Mouse (Mus musculus) lung, embryonic 16.5 days (tissue): ENCODE results near the gene Tfam. TPM values are rescaled to one million over a fixed set of nuclear protein-coding genes. Genes with fewer than 3 reads are reported as not detected.

Source experiments
- ATAC-seq: fragments of 200-750 bp; cut with Nextera tagmentation; 2 replicates; pipeline ENCODE4 v1.8.0; 2017; ENCODE audit warnings: low read depth, mild to moderate bottlenecking, moderate library complexity
- H3K27ac ChIP-seq: fragments of 300-500 bp; sonication (generic); 2 replicates; pipeline ENCODE4 v1.5.1; 2014; ENCODE audit warnings: mild to moderate bottlenecking, control low read depth, low read length
- H3K27me3 ChIP-seq: fragments of 300-500 bp; sonication (generic); 2 replicates; pipeline ENCODE4 v1.6.1; 2014; ENCODE audit warnings: low read depth, low read length, mixed read lengths; ENCODE audit not compliant: control insufficient read depth, insufficient read depth
- H3K36me3 ChIP-seq: fragments of 300-500 bp; sonication (generic); 2 replicates; pipeline ENCODE4 v1.6.1; 2014; ENCODE audit warnings: low read length; ENCODE audit not compliant: control insufficient read depth, insufficient read depth
- H3K4me1 ChIP-seq: fragments of 300-500 bp; sonication (generic); replicated peaks from 2 replicates; pipeline ENCODE4 v1.6.1; 2014; ENCODE audit warnings: low read length, mixed read lengths; ENCODE audit not compliant: control insufficient read depth, insufficient read depth
- H3K4me2 ChIP-seq: fragments of 300-500 bp; sonication (generic); 2 replicates; pipeline ENCODE4 v1.6.1; 2014; ENCODE audit warnings: low read depth, low read length, control low read depth
- H3K4me3 ChIP-seq: fragments of 300-500 bp; sonication (generic); 2 replicates; pipeline ENCODE4 v1.5.1; 2014; ENCODE audit warnings: mild to moderate bottlenecking, low read length, control low read depth
- H3K9ac ChIP-seq: fragments of 300-500 bp; sonication (generic); 2 replicates; pipeline ENCODE4 v1.6.1; 2014; ENCODE audit warnings: low read length, control low read depth
- H3K9me3 ChIP-seq: fragments of 300-500 bp; sonication (generic); 2 replicates; pipeline ENCODE4 v1.6.1; 2016; ENCODE audit warnings: low read length; ENCODE audit not compliant: control insufficient read depth
- WGBS: fragments of 180-500 bp; shearing (Covaris S2); extraction: QIAGEN DNeasy Blood & Tissue Kit; methylation state at CpG from one replicate; pipeline ENCODE4 v1.1.7; 2014; 5-methylcytosine and 5-hydroxymethylcytosine counted together
- polyA plus RNA-seq: library from polyadenylated mRNA; unstranded; fragments of >200 nt; fragmentation: Nextera tagmentation; extraction: Ambion mirVana; gene quantifications from 2 replicates; pipeline ENCODE4 v1.2.1, GENCODE M21; 2015

Tfam gene
- polyA plus RNA-seq: 61.3 and 65.1 TPM in 2 replicates

- no peak for ATAC-seq
- no peaks in the 10 kb centered on the region for H3K27me3 ChIP-seq
- peaks cover 16% of the 10 kb centered on the region for H3K36me3 ChIP-seq
- peaks cover 7% of the 10 kb centered on the region for H3K4me1 ChIP-seq
- H3K4me3 ChIP-seq: peak within 1 kb of the TSS; percentile 81
- H3K4me2 ChIP-seq: peak within 1 kb of the TSS; percentile 51
- WGBS: 2% methylated on average over 7 of the region's 7 CpGs
- H3K9me3 ChIP-seq: no peaks in the 10 kb centered on the region
- peak within 1 kb of the TSS; percentile 89 for H3K9ac ChIP-seq
- peak within 1 kb of the TSS; percentile 64; the same call in 1 of the 2 replicates for H3K27ac ChIP-seq
Measured at GRCm38 (mm10) chr10:71238240-71238554, at the start of gene Tfam. TSS of gene Tfam (minus strand) at chr10:71238280.

GRCm38 (mm10) chr10:71285126-71285580, 47.1 kb upstream of the Tfam start, which contains the start of gene Ube2d1:
TSS of gene Ube2d1 (minus strand) at chr10:71285262.
- Histone ChIP-seq H3K4me2 (peak within 1 kb of the TSS; percentile 61), H3K9me3 (no peaks in the 10 kb centered on the region), H3K4me1 (peaks cover 12% of the 10 kb centered on the region), H3K27ac (peak within 1 kb of the TSS; percentile 8; the same call in 1 of the 2 replicates), H3K36me3 (no peaks in the 10 kb centered on the region), H3K27me3 (no peaks in the 10 kb centered on the region), H3K9ac (peak within 1 kb of the TSS; percentile 95), H3K4me3 (peak within 1 kb of the TSS; percentile 96)
- peak; percentile 98 for ATAC-seq
- WGBS: 0% methylated on average over 42 of the region's 50 CpGs

GRCm38 (mm10) chr10:71284511-71285125, 46.5 kb upstream of the Tfam start:
- ATAC-seq: peak; percentile 84
- under 1% methylated on average over 37 of the region's 41 CpGs for WGBS
- H3K9me3 ChIP-seq: no peaks in the 10 kb centered on the region

GRCm38 (mm10) chr10:71284131-71284510, 46.0 kb upstream of the Tfam start:
- peak overlapping the region; percentile 95 for H3K9ac ChIP-seq
- H3K27me3 ChIP-seq: no peaks in the 10 kb centered on the region
- WGBS: 9% methylated on average over 8 of the region's 8 CpGs
- peak overlapping the region; percentile 61 for H3K4me2 ChIP-seq
- peaks cover 12% of the 10 kb centered on the region for H3K4me1 ChIP-seq
- H3K36me3 ChIP-seq: no peaks in the 10 kb centered on the region
- H3K27ac ChIP-seq: no peak overlapping the region
- peak overlapping the region; percentile 96 for H3K4me3 ChIP-seq
- H3K9me3 ChIP-seq: no peaks in the 10 kb centered on the region
- ATAC-seq: no peak

More at GRCm38 (mm10) chr10:71284511-71285125, 46.5 kb upstream of the Tfam start:
- H3K27ac ChIP-seq: peak overlapping the region; percentile 8; the same call in 1 of the 2 replicates
- H3K36me3 ChIP-seq: no peaks in the 10 kb centered on the region
- no peaks in the 10 kb centered on the region for H3K27me3 ChIP-seq
- peaks cover 12% of the 10 kb centered on the region for H3K4me1 ChIP-seq
- peak overlapping the region; percentile 95 for H3K9ac ChIP-seq
- peak overlapping the region; percentile 61 for H3K4me2 ChIP-seq
- H3K4me3 ChIP-seq: peak overlapping the region; percentile 96

- H3K4me2 ChIP-seq: no peak overlapping the region
- WGBS: 60% methylated on average over 9 of the region's 9 CpGs
- no peaks in the 10 kb centered on the region for H3K4me1 ChIP-seq
- no peak overlapping the region for H3K9ac ChIP-seq
- H3K27me3 ChIP-seq: no peaks in the 10 kb centered on the region
- no peak for ATAC-seq
- no peak overlapping the region for H3K27ac ChIP-seq
- no peaks in the 10 kb centered on the region for H3K36me3 ChIP-seq
- no peaks in the 10 kb centered on the region for H3K9me3 ChIP-seq
- no peak overlapping the region for H3K4me3 ChIP-seq
Measured at GRCm38 (mm10) chr10:71273008-71273739, 35.1 kb upstream of the Tfam start.

GRCm38 (mm10) chr10:71267973-71268372, 29.9 kb upstream of the Tfam start:
- 82% methylated on average over 2 of the region's 2 CpGs for WGBS
- no peaks in the 10 kb centered on the region for H3K9me3 ChIP-seq
- no peak for ATAC-seq

GRCm38 (mm10) chr10:71267511-71267910, 29.4 kb upstream of the Tfam start:
- Histone ChIP-seq H3K27me3 (no peaks in the 10 kb centered on the region), H3K9me3 (no peaks in the 10 kb centered on the region), H3K27ac (no peak overlapping the region), H3K4me1 (no peaks in the 10 kb centered on the region; the same call in 1 of the 2 replicates), H3K36me3 (no peaks in the 10 kb centered on the region), H3K9ac (no peak overlapping the region), H3K4me2 (no peak overlapping the region), H3K4me3 (no peak overlapping the region)
- 81% methylated on average over 11 of the region's 11 CpGs for WGBS
- no peak for ATAC-seq

More at GRCm38 (mm10) chr10:71267973-71268372, 29.9 kb upstream of the Tfam start:
- Histone ChIP-seq H3K27me3 (no peaks in the 10 kb centered on the region), H3K4me3 (no peak overlapping the region), H3K36me3 (no peaks in the 10 kb centered on the region), H3K9ac (no peak overlapping the region), H3K27ac (no peak overlapping the region), H3K4me1 (no peaks in the 10 kb centered on the region; the same call in 1 of the 2 replicates), H3K4me2 (no peak overlapping the region)

- no peaks in the 10 kb centered on the region for H3K9me3 ChIP-seq
- no peak overlapping the region for H3K4me2 ChIP-seq
- no peak overlapping the region for H3K27ac ChIP-seq
- no peak overlapping the region for H3K4me3 ChIP-seq
- no peaks in the 10 kb centered on the region; the same call in 1 of the 2 replicates for H3K4me1 ChIP-seq
- no peak overlapping the region for H3K9ac ChIP-seq
- 0 out of 2 replicates have a peak, but pooled peaks cover 3% of the 10 kb centered on the region for H3K36me3 ChIP-seq
- ATAC-seq: no peak
- WGBS: 85% methylated on average over 4 of the region's 4 CpGs
- H3K27me3 ChIP-seq: no peaks in the 10 kb centered on the region
Measured at GRCm38 (mm10) chr10:71265067-71265466, 27.0 kb upstream of the Tfam start.

- H3K4me1 ChIP-seq: no peaks in the 10 kb centered on the region
- H3K36me3 ChIP-seq: peaks cover 10% of the 10 kb centered on the region; the same call in 1 of the 2 replicates
- H3K4me2 ChIP-seq: no peak overlapping the region
- no peak for ATAC-seq
- 73% methylated on average over 8 of the region's 8 CpGs for WGBS
- no peaks in the 10 kb centered on the region for H3K9me3 ChIP-seq
- no peak overlapping the region for H3K4me3 ChIP-seq
- no peak overlapping the region for H3K9ac ChIP-seq
- H3K27ac ChIP-seq: no peak overlapping the region
- no peaks in the 10 kb centered on the region for H3K27me3 ChIP-seq
Measured at GRCm38 (mm10) chr10:71261637-71262036, 23.6 kb upstream of the Tfam start.
